In genomic region chr11:52271765-52272495, GRCm38 (mm10) we compare ENCODE assay signal across 20 mouse cellular contexts. TPM values are rescaled to one million over a fixed set of nuclear protein-coding genes. Genes with fewer than 3 reads are reported as not detected.
DNase-seq lines count a peak whose midpoint lies in the region; ATAC-seq and TF ChIP-seq lines count a peak whose summit lies in the region.
"Had no signal": no experiment of that assay in that cellular context is flagged by ENCODE, and none has a peak within 500 bp of the region (broad histone marks: within the 10 kb centered on the region; RNA-seq: fewer than 3 reads in every experiment).

No protein-coding gene starts in this region.

- ATAC-seq in heart, embryonic 11.5 days (replicated peaks; ENCODE audit: insufficient number of reproducible peaks, low FRiP score, low TSS enrichment): no peak
- ATAC-seq in lung, embryonic 15.5 days (ENCODE audit: borderline replicate concordance, extremely low read depth, low FRiP score, low TSS enrichment): no peak
- ATAC-seq: inflammation-experienced regulatory T-cells, adult 6 months had no signal

- H3K79me2 ChIP-seq in myocyte (ENCODE audit: control insufficient read depth, insufficient read depth): no peaks in the 10 kb centered on the region

- H3K27ac ChIP-seq in heart, embryonic 11.5 days (ENCODE audit: low read depth, low read length): 0 out of 2 replicates have a peak overlapping the region, but pooled peaks have one; percentile 35
- peak overlapping the region; percentile 84 for H3K27ac ChIP-seq in lung, embryonic 15.5 days
- H3K27ac ChIP-seq in embryonic facial prominence, embryonic 10.5 days (replicated peaks): peak overlapping the region; percentile 70
- no peak overlapping the region for H3K27ac ChIP-seq in left cerebral cortex, adult 2 months
- H3K27ac ChIP-seq: kidney, embryonic 15.5 days; liver, embryonic 13.5 days had no signal

- no peak for TF ChIP-seq CTCF in left cerebral cortex, adult 2 months (IDR thresholded peaks at IDR 0.05)

- no peak overlapping the region for H3K4me2 ChIP-seq in heart, embryonic 11.5 days
- H3K4me2 ChIP-seq in lung, embryonic 15.5 days: no peak overlapping the region
- H3K4me2 ChIP-seq in myocyte (ENCODE audit: low read depth): peak overlapping the region; percentile 51
- H3K4me2 ChIP-seq: kidney, embryonic 15.5 days; liver, embryonic 13.5 days had no signal

- 74% methylated on average over 8 of the region's 8 CpGs for WGBS in heart, embryonic 11.5 days (ENCODE audit: insufficient replicate concordance)
- WGBS in lung, embryonic 15.5 days: 57% methylated on average over 8 of the region's 8 CpGs
- 71% methylated on average over 8 of the region's 8 CpGs for WGBS in embryonic facial prominence, embryonic 10.5 days

- no peaks in the 10 kb centered on the region for H3K27me3 ChIP-seq in heart, embryonic 11.5 days (ENCODE audit: control insufficient read depth, insufficient read depth, low read length)
- no peaks in the 10 kb centered on the region for H3K27me3 ChIP-seq in lung, embryonic 15.5 days
- 0 out of 2 replicates have a peak, but pooled peaks cover 5% of the 10 kb centered on the region for H3K27me3 ChIP-seq in embryonic facial prominence, embryonic 10.5 days (replicated peaks; ENCODE audit: low read depth, poor library complexity, severe bottlenecking)
- H3K27me3 ChIP-seq in myocyte (ENCODE audit: control insufficient read depth, insufficient read depth, insufficient read length): no peaks in the 10 kb centered on the region
- H3K27me3 ChIP-seq: kidney, embryonic 15.5 days; liver, embryonic 13.5 days had no signal

- H3K4me3 ChIP-seq in heart, embryonic 11.5 days (ENCODE audit: low read depth, low read length): no peak overlapping the region
- H3K4me3 ChIP-seq in lung, embryonic 15.5 days: no peak overlapping the region
- H3K4me3 ChIP-seq in embryonic facial prominence, embryonic 10.5 days: no peak overlapping the region
- H3K4me3 ChIP-seq in myocyte: no peak overlapping the region
- H3K4me3 ChIP-seq in left cerebral cortex, adult 2 months: no peak overlapping the region
- H3K4me3 ChIP-seq: kidney, embryonic 15.5 days; layer of hippocampus, adult 2 months; liver, embryonic 13.5 days had no signal

- no peak for TF ChIP-seq POLR2A in myocyte (IDR thresholded peaks at IDR 0.05; ENCODE audit: insufficient read length, low read depth)

- H3ac ChIP-seq in myocyte (ENCODE audit: control insufficient read depth, insufficient read length): no peak overlapping the region

- peaks cover 50% of the 10 kb centered on the region for H3K4me1 ChIP-seq in heart, embryonic 11.5 days (ENCODE audit: control insufficient read depth, insufficient read depth, low read length)
- H3K4me1 ChIP-seq in lung, embryonic 15.5 days: peaks cover 66% of the 10 kb centered on the region
- H3K4me1 ChIP-seq in embryonic facial prominence, embryonic 10.5 days: peaks cover 52% of the 10 kb centered on the region

- DNase-seq in heart, postnatal 25 days (ENCODE audit: low spot score): no peak
- DNase-seq in lung, postnatal 10 days: no peak
- no peak for DNase-seq in embryonic facial prominence, embryonic 10.5 days (ENCODE audit: low spot score)
- DNase-seq in left cerebral cortex, adult 2 months (ENCODE audit: extremely low spot score in 1 of 2, low spot score in 2 of 2): no peak
- DNase-seq in left cerebral cortex, adult 9 months (ENCODE audit: low spot score in 2 of 2): no peak
- DNase-seq: adrenal gland, adult 8-10 months; cerebellum, adult 9-10 months; liver, embryonic 13.5 days had no signal

- intact Hi-C loops in heart, postnatal 25 days (cut with DNase I): loop anchor here (2.0 kb wide), 1 partner anchor 15 kb away; no protein-coding TSS in a partner anchor
- intact Hi-C loops in left cerebral cortex, adult 2 months (cut with DNase I): no loop called here

- H3K9me3 ChIP-seq in heart, embryonic 11.5 days (replicated peaks; ENCODE audit: control insufficient read depth, low read length): no peaks in the 10 kb centered on the region
- H3K9me3 ChIP-seq in lung, embryonic 15.5 days: no peaks in the 10 kb centered on the region
- H3K9me3 ChIP-seq in embryonic facial prominence, embryonic 10.5 days: no peaks in the 10 kb centered on the region
- H3K9me3 ChIP-seq: kidney, embryonic 15.5 days; liver, embryonic 13.5 days had no signal

- 0 out of 2 replicates have a peak overlapping the region, but pooled peaks have one; percentile 34 for H3K9ac ChIP-seq in heart, embryonic 11.5 days (ENCODE audit: low read depth, low read length)
- H3K9ac ChIP-seq in lung, embryonic 15.5 days: no peak overlapping the region
- H3K9ac ChIP-seq: kidney, embryonic 15.5 days; liver, embryonic 13.5 days had no signal

- no peaks in the 10 kb centered on the region for H3K36me3 ChIP-seq in heart, embryonic 11.5 days (ENCODE audit: control insufficient read depth, insufficient read depth, low read length)
- no peaks in the 10 kb centered on the region for H3K36me3 ChIP-seq in lung, embryonic 15.5 days
- H3K36me3 ChIP-seq in embryonic facial prominence, embryonic 10.5 days (replicated peaks): peaks cover 7% of the 10 kb centered on the region
- no peaks in the 10 kb centered on the region for H3K36me3 ChIP-seq in myocyte (ENCODE audit: control insufficient read depth, insufficient read depth)
- H3K36me3 ChIP-seq: kidney, embryonic 15.5 days; liver, embryonic 13.5 days had no signal

TF ChIP-seq in myocyte, 11 proteins besides CTCF, POLR2A, EP300 and RAD21:
- no peak for TF ChIP-seq TCF3 (IDR thresholded peaks at IDR 0.05; ENCODE audit: insufficient read length, low read depth)
- TF ChIP-seq MYOG (IDR thresholded peaks at IDR 0.05; ENCODE audit: control insufficient read depth in 1 of 3, insufficient read depth in 1 of 3, insufficient read length in 2 of 3, low read depth in 2 of 3): no peak
- no peak for TF ChIP-seq REST (IDR thresholded peaks at IDR 0.05; ENCODE audit: insufficient read depth, insufficient read length)
- no peak for TF ChIP-seq MAX (IDR thresholded peaks at IDR 0.05; ENCODE audit: low read depth)
- TF ChIP-seq CEBPB (IDR thresholded peaks at IDR 0.05; ENCODE audit: insufficient read depth, poor library complexity, severe bottlenecking): no peak
- no peak for TF ChIP-seq SRF (IDR thresholded peaks at IDR 0.05; ENCODE audit: control insufficient read depth, insufficient read length, low read depth)
- TF ChIP-seq TCF12 (IDR thresholded peaks at IDR 0.05; ENCODE audit: insufficient read depth, poor library complexity, severe bottlenecking): no peak
- no peak for TF ChIP-seq USF1 (IDR thresholded peaks at IDR 0.05; ENCODE audit: low read depth)
- no peak for TF ChIP-seq E2F4 (IDR thresholded peaks at IDR 0.05; ENCODE audit: insufficient read depth)
- TF ChIP-seq MYOD1 (IDR thresholded peaks at IDR 0.05; ENCODE audit: control insufficient read depth in 1 of 3, insufficient read length in 2 of 3, low read depth in 2 of 3): no peak
- no peak for TF ChIP-seq POLR2AphosphoS2 (IDR thresholded peaks at IDR 0.05; ENCODE audit: insufficient read length, low read depth)

RNA-seq across cellular contexts. Expression of gene Tcf7, which starts 10.9 kb away (rescaled TPM):
- 5.3 and 5.5 TPM in 2 replicates for polyA plus RNA-seq in heart, embryonic 11.5 days (2014; fragmentation: Nextera tagmentation; extraction: Ambion mirVana)
- total RNA-seq in heart, postnatal 25 days (2021): under 1 TPM; 0.70 to 0.75 TPM
- polyA plus RNA-seq in lung, embryonic 15.5 days (2015; fragmentation: Nextera tagmentation; extraction: Ambion mirVana): 41.4 and 52.6 TPM in 2 replicates
- 11.3 and 13.0 TPM in 2 replicates for polyA plus RNA-seq in embryonic facial prominence, embryonic 10.5 days (2016; fragmentation: Nextera tagmentation; extraction: Ambion mirVana)
- 17.3 TPM for polyA plus RNA-seq in myocyte (2012; fragmentation: generic; extraction: Trizol)
- total RNA-seq in left cerebral cortex, adult 2 months (2021): 1 to 10 TPM; 3.8 to 5.0 TPM

RNA-seq across cellular contexts. Expression of gene Skp1a, which starts 40.1 kb away (rescaled TPM):
- polyA plus RNA-seq in heart, embryonic 11.5 days (2014; fragmentation: Nextera tagmentation; extraction: Ambion mirVana): 506 and 537 TPM in 2 replicates
- 100 to 1,000 TPM; 236 to 255 TPM for total RNA-seq in heart, postnatal 25 days (2021)
- 809 and 814 TPM in 2 replicates for polyA plus RNA-seq in lung, embryonic 15.5 days (2015; fragmentation: Nextera tagmentation; extraction: Ambion mirVana)
- 938 and 966 TPM in 2 replicates for polyA plus RNA-seq in embryonic facial prominence, embryonic 10.5 days (2016; fragmentation: Nextera tagmentation; extraction: Ambion mirVana)
- polyA plus RNA-seq in myocyte (2012; fragmentation: generic; extraction: Trizol): 168 TPM
- total RNA-seq in left cerebral cortex, adult 2 months (2021): 100 to 1,000 TPM; 436 to 471 TPM

RNA-seq across cellular contexts. Expression of gene Olfr1371, which starts 58.1 kb away (rescaled TPM):
- polyA plus RNA-seq in heart, embryonic 11.5 days (2014; fragmentation: Nextera tagmentation; extraction: Ambion mirVana): not detected in 2 replicates
- not detected for total RNA-seq in heart, postnatal 25 days (2021)
- polyA plus RNA-seq in lung, embryonic 15.5 days (2015; fragmentation: Nextera tagmentation; extraction: Ambion mirVana): not detected in 2 replicates
- polyA plus RNA-seq in embryonic facial prominence, embryonic 10.5 days (2016; fragmentation: Nextera tagmentation; extraction: Ambion mirVana): not detected in 2 replicates
- polyA plus RNA-seq in myocyte (2012; fragmentation: generic; extraction: Trizol): not detected
- not detected for total RNA-seq in left cerebral cortex, adult 2 months (2021)
- total RNA-seq: adrenal gland, adult 8-10 months; granulocyte monocyte progenitor cell, adult 5-6 weeks; layer of hippocampus, adult 2 months; left cerebral cortex, postnatal 25 days; megakaryocyte progenitor cell, adult 5-6 weeks; midbrain, postnatal 0 days had no signal
- polyA plus RNA-seq: forebrain, embryonic 11.5 days; inflammation-experienced regulatory T-cells, adult 6 months; kidney, embryonic 15.5 days; liver, embryonic 13.5 days; midbrain, postnatal 0 days; neural tube, embryonic 14.5 days had no signal
